Mouse (Mus musculus) thymus, postnatal 14 days (tissue): ENCODE results near the gene Fam124a.
"Not testable (repeated sequence)": the region's sequence is repeated elsewhere in the genome, so short reads cannot be mapped to it uniquely, and the experiment has no call there.

Source experiments
- DNase-seq: peaks from one replicate; pipeline ENCODE4 v3.0.0; 2021

The Fam124a gene

DNA sequence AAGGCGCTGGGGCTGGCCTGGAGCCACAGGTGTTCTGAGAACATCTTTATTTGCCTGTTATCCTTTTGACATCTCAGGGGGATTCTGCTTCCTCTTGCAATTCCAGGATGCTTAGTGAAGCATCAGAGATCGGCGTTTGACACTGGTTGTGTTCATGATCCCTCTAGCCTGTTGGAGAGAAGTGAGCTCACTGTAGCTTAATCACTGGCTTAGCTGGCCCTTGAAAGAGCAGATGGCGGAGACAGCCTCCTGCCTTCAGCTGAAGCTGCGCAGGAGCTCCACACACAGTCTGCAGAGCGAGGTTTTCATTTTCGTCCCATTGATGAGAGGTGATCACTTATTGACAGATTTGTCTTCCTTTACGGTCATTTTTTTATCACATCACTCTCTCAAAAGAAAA, 20.3 kb downstream of the Fam124a start:
- no peak for DNase-seq

DNA sequence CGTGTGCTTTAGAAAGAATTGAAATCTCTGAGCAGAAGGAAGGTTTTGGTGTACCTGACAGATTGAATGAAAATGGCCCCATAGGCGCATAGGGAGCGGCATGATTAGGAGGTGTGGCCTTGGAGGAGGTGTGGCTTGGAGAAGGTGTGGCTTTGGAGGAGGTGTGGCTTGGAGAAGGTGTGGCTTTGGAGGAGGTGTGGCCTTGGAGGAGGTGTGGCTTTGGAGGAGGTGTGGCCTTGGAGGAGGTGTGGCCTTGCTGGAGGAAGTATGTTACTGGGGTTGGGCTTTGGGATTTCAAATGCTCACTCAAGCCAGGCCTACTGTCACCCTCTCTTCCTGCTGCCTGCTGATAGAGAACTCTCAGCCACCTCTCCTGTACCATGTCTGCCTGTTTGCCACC, 25.4 kb downstream of the Fam124a start:
- DNase-seq = no peak

DNA sequence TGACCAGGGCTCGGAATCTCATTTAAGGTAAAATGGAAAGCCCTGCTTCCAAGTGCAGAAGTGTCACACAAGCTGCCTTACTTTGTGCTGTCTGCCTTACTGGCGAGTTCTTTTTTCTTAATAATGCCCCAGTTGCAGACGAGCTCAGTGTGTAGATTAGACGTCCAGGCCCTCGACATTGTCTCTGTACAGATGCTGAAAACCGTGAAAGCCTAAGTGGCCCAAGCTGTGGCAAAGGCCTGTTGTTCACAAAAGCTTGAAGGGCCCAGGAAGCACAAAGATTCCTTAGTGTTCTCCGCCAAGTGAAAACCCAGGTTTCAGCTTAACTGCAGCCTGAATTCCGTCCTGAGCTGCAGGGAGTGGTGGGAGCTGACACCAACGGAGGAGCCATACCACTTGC, 26.2 kb downstream of the Fam124a start:
- DNase-seq = no peak

DNA sequence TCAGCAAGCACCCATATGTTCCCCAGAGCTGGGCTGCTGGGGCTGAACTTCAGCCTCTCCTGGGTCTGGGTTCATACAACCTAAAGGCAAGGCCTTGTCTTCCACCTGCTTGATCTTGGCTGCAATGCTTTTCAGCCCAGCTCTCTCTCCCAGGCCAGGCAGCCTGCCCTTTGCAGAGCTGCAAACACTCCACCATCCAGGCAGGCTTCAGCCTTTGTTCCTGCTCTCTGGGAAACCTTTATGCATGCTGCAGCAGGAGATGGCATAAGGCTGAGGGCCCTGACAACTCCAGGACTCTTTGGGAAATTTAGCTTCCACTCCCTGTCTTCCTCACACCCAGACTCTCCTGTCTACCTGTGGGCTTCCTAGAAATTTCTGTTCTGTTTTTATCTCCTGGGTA, 29.1 kb downstream of the Fam124a start:
- DNase-seq = no peak

DNA sequence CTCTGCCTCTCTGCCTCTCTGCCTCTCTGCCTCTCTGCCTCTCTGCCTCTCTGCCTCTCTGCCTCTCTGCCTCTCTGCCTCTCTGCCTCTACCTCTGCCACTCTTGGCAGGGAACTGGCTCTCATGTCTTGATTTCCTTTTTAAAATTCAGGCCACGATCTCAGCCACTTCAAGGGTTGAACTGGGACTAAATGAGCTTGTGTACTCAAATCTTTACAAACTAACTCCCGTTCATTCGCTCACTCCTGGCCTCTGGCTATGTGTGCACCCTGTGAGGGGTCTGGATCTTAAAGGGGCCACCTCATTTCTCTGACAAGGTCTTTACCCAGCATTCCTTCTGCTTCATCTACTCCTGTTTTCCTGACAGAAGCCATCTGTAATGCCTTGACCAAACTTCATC, 29.8 kb downstream of the Fam124a start:
- DNase-seq = no peak

DNA sequence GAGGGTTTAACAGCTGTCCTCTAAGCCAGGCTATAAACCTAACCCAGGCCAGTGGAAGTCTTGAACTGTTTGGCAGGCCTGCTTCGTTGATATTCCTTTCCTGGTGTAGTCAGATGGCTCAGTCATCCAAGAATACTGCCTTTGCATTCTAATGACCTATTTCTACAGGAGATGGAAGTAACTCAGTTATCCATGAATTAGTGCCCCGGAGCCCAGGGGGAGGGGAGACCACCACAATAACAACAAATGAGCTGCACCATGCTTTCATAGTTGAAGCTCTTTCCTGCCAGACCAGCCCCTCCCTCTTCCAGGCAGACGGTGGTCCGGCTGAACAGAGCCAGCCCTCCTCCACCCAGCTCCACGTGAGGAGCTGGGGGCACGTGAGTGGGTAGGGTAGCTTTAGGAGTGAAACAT, 44.6 kb downstream of the Fam124a start:
- no peak for DNase-seq

DNA sequence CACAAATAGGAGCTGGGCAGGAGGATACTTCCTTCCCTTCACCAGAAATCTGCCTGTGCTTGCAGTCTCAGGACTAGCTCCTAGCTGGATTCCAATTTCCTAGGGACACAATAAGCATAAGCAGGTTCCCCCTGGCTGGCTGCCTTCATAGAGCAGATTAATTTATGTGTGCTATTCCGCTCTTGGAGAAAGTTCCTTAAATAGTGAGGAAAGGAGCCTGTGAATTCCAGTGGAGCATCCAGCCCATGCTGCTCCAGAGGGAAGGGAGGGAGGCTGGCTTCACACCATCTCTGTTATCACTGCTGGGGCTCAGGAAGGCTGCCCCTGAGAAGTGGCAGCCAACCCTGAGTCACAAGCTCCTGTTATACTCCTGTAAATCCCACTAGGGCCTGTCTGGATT, 46.7 kb downstream of the Fam124a start:
- no peak for DNase-seq

DNA sequence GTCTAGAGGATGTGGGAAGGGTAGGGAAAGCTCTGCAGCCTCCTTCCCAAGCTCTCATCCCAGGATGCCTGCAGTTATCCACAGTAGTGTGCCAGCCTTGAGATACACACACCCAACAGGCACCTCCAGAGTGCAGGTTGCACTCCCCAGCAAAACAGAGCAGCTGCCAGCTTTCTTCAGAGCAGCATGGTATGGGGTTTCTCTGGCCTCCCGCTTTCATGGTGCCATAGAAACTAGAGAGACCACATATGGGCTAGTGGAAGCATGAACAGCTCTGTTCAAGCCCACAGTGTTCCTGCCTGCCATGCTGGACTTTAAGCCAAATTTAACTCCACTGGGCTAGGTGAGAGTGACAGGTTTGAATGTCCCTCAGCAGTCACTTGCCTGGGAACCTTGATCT, 47.3 kb downstream of the Fam124a start:
- no peak for DNase-seq

DNA sequence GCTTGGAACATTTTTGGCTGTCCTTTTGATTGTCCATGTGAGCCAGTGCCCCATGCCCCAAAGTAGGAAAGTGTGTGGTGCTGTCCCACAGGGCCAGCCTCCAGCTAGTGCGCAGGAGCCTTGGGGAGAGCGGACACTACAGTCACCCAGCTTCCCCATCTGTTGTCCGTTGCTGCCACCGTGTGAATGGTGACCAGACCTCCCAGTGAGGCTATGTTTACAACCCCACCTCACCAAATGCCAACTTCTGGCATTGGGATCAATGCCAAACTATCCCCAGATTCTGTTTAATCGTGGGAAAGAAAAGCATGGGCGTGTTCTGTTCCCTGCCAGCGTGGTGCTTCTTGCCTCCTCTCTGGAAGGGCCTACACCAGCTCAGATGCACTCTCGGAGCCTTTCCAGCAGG, 52.3 kb downstream of the Fam124a start:
- no peak for DNase-seq

DNA sequence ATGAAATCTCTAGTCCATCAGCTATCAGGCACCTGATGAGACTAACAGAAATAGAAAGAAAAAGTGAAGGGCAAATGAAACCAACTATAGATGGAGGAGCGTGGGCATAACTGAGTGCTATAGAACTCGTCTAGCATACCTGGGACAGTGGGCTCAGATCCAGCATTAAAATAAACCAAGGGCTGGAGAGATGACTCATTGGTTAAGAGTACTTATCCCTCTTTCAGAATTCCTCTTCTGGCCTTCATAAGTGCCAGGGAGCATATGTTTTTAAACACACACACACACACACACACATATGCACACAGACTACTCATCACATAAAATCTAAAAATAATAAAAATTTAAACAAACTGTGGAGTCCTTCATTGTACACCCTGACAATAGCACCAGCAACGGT, 54.4 kb downstream of the Fam124a start:
- no peak for DNase-seq

DNA sequence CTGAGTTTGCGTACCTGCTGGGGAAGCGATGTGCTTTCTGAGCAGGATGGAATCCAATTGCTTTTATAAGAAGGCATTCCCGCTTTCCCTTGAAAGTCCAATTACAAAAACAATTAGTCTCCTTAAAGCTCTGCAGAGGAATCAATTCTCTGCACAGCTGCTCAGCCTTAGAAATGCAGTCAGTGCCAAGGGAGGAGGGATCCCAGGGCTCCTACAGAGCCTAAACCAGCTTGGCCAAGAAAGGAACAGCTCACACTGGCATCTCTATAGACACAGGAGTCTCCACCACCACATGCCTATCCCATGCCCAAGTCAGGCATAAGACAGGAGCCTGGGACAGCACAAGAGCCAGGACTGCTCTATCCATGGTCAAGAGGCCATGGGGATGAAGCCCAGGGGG, 66.9 kb downstream of the Fam124a start:
- DNase-seq = no peak

DNA sequence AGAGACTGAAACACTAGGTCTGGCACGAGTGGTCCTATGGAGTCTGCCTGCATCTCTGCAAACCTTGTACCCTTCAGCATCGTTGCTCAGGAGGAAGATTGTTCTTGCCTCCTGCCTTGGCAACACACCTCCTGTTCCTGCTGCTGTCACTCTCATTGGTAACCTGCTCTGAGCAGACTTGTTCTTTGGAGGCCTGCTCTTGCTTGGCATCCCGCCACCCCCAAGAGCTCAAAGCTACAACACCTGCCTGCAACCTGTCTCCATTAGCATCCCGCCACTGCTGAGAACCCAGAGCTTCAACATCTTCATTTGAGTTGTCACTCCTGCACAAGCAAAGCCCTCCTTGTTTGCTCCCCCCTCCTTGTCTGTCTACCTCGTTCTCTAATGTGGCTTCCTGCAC, 72.4 kb downstream of the Fam124a start:
- no peak for DNase-seq

DNA sequence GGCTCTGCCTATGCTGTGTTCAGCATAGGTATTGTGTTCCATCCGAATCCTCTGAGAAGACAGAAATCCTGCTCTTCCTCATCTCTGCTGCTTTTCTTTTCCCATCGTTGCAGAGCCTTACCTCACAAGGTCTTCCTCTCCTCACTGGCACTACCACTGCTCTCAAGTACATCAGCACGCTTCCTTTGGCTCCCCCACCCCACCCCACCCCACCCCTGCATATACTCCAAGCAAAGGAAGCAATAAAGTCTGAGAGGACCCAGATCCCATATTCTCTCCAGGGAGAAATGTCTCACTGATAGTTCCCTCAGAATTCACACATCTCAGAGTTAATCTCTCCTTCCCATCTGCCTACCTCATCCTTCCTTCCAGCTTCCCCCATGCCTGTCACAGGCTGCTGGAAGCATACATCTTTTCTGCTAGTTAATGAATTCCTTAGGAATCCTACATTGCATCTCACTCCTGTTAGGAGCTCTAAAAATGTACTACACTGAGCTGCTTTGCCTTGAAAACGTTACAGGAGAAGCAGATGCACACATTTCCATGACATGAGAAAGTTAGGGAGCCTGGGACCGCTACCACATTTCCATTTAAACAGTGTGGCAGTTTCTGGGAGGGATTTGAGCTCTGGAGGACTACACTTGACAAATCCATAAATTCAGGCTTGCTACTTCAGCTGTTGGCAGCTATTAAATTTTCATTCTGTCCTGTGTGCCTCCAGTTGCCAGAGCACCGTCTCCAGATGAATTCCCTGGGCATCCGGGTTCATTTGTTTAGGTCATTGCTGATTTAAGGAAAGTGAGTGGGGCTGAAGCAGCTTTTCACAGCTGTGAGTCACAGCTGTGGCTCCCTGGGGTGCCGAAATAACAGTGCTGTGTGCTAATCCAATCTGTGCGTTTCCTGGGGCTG, 82.2 kb downstream of the Fam124a start:
- no peak for DNase-seq

DNA sequence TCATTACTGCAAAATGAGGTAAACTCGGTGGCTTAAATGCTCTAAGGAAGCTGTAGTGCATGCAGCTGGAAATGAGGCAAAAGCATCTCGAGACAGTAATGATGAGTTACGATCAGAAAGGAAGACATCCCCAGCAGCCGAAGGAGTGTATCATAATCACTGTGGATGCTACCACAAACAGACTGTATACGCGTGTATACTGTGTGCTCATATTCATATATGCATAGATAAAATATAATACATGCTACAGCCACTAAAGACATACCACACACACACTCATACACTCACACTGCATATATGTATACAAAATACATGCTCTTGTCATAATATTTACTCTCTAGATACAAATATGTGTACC, 82.8 kb downstream of the Fam124a start:
- DNase-seq = no peak

DNA sequence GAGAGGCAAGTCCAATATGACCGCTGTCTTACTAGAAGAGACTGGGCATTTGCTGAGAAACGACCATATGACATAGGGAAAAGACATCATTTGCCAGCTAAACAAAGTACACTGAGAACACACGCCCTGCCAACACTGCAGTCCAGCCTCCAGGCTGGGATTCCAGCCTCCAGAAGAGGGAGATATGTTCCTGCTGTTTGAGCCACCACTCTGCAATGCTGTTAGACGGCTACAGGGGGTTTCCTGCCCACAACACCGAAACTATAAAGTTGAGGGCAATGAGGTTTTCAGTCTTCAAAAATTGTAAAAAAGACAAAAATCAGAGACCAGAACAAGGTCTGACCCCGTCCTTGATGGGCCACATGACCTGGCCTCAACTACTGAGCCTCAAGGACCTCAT, 83.6 kb downstream of the Fam124a start:
- DNase-seq = no peak

DNA sequence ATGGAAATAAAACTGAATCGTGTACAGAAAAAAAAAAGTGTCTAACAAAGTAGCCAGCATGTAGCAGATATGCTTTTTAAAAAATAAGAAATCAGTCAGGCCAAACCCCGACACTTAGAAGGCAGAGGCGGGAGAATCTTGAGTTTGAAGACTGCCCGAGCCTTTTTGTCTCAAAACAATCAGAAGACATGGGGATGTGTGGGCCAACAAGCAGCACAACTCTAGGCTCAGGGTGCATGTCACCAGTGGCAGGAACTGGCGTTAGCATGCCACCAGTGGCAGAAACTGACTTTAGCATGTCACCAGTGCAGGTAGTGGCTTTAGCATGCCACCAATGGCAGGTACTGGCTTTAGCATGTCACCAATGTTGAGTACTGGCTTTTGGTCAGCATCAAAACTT, 84.0 kb downstream of the Fam124a start:
- no peak for DNase-seq

DNA sequence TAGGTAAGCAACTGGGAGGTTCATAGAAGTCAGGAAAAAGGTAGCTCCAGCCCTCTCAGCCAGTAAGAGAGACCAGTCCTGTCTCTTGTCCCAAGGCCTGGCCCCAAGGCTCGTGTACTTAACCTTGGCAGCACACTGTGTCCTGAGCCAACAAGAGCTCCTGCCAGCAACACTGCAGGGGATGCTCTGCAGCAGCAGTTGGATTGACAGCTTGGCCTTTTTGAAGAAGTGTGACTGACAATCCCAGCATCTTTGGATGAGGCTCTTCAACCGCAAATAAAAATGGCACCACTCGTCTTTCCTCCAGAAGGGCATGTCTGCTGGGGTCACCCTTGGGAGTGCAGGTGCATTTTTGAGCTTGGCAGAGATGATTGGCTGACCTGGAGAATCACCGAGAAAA, 84.9 kb downstream of the Fam124a start:
- DNase-seq = no peak

DNA sequence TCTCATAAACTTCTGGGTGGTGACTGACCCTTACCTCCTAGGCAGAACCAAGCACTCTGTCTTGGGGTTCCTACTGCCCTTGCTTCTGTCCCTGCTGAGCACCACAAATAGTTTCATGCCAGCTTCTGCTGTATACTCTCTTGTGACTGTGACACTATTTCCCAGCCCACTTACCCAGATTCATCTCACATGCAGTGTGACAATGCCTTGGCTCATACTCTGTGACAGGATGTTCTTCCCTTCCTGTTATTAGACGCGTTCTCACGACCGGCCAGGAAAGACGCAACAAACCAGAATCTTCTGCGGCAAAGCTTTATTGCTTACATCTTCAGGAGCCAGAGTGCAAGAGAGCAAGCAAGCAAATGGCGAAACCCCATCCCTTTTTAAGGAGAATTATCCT, 86.8 kb downstream of the Fam124a start:
- not testable (repeated sequence) for DNase-seq

DNA sequence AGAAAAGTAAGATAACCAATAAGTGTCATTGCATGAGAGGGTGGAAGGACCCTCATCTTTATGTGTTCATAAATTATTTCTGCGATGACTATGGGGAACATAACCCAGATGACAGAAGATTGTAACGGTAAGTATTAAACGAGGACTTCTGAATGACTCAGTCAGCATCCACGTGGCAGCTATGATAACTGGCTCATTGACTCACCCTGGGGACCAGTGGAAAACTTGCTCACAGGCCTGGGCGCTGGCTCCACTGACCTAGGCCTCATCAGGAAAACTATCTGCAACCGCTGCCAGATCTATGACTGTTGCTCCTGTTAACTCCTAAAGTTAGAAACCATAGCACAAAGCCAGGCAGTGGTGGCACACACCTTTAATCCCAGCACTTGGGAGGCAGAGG, 92.9 kb downstream of the Fam124a start:
- no peak for DNase-seq

DNA sequence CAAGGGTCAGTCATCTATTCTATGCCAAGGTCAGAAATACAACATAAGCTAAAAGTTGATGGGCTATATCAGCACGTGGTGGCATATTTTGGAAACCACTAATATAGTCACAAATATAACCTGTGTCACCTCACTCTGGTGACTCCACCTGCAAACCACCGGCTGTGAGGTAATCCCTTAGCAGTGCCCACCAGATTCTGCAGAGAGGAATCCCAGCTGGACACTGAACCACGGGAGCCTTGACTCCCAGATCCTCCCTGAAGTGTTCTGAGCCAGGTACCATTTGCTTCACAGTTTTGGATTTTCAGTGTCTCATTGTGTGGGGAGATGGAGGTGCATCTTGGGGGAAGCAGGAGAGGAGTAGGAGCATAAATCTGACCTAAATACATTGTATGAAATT, 94.8 kb downstream of the Fam124a start:
- DNase-seq = no peak

DNA sequence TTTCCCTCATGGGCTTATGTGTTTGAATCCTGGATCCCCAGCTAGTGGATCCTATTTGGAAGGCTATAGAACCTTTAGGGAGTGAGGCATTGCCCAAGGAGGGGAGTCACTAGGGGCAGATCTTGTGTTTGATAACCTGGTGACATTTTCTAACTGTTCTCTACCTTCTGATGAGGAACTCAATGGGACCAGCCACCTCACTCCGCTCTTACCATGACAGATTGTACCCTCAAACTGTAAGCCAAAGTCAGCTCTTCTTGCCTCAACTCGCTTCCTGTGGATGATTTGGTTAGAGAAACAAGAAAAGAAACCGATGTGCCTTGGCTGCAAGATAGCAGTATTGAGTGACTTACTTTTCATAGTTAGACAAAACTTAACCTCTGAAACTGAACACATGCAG, 96.2 kb downstream of the Fam124a start:
- DNase-seq = no peak

DNA sequence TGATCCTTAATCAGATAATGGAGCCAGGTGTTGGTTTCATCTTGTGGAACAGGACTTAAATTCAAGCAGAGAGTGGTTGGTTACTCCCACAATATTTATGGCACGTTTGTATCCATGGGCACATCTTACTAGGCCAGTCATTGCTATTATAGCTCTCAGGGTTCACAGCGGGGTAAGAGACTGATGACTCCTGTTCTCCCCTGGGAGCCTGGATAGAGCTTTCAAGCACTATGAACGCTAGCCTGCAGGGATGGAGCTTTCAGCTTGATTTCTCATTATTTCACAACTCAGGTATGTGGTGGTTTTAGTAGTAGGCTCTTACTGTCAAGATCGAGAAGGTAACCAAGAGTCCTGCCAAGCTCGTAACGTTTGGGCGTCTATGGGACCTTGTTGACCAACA, 100.5 kb downstream of the Fam124a start:
- DNase-seq = no peak

DNA sequence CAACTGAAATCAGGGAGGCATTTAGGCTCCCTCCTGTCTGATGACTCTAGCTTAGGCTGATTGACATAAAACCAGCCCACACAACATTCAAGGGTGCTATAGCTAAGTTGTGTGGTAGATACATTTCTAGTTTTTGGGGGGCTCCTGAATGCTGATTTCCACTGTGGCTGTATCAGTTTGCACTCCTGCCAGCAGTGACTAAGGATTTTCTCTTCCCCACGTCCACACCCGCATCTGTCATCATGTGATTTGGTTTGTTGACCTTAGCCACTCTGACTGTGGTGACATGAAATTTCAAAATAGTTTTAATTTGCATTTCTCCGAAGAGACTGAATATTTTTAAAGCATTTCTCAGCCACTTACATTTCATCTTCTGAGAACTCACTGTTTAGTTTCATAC, 101.9 kb downstream of the Fam124a start:
- DNase-seq = no peak
